Mouse (Mus musculus): ENCODE results near the gene Ube2q2. TPM values are rescaled to one million over a fixed set of nuclear protein-coding genes. Genes with fewer than 3 reads are reported as not detected.
A peak's percentile ranks its signal among the peaks of the same experiment; 100 is the strongest.
"Not testable (repeated sequence)": the region's sequence is repeated elsewhere in the genome, so short reads cannot be mapped to it uniquely, and the experiment has no call there.

Ube2q2 gene
- polyA plus RNA-seq, 1 experiment from 2014 or later: 47.7 TPM

DNA sequence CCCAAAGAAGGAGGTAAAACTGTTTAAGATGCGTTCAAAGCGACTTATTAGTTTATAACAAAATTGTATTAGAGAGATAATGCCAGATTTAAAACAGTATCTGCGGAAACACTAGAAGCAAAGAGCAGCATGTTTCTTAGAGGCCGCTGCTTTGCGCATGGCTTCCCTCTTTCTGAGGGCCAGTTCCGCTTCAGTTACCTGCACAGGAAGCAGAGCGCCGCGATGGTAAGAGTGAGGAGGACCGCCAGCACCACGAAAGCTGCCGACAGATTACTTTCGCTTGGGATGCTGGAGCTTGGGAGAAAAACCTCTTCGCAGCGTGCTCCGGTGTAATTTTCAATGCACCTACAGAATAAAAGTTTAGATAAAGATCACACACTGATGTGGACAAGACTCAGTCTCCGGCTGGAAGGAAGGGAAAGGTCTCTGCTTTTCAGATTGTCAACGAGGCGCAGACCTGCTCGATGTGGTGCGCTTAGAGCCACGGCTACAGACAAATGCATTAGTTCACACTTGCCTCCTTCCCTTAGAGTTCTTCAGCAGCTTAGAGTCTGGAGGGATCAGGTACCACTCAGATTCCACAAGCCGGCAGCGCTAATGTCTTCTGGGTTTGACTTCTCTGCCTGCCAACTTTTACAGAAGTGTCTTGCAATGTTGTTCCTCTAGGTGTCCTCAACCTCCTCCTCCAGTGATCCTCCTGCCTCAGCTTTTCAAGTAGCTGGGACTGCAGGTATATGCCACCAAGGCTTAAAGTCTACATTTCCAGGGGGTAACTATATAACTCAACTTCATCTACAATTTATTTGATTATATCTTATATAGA lies 93.4 kb downstream of the Ube2q2 start:
- Histone ChIP-seq H3K4me1 (replicated peaks; ENCODE audit: control insufficient read depth, insufficient read depth, low read length) (no peaks in the 10 kb centered on the region), H3K36me3 (ENCODE audit: control insufficient read depth, insufficient read depth, low read length) (no peaks in the 10 kb centered on the region), H3K27me3 (ENCODE audit: control insufficient read depth, insufficient read depth, low read length) (no peaks in the 10 kb centered on the region), H3K9me3 (ENCODE audit: control insufficient read depth, low read length) (no peaks in the 10 kb centered on the region), H3K4me3 (ENCODE audit: low read depth, low read length) (no peak overlapping the region), H3K27ac (ENCODE audit: low read depth, low read length) (no peak overlapping the region), H3K9ac (ENCODE audit: low read depth, low read length) (no peak overlapping the region), H3K4me2 (replicated peaks; ENCODE audit: low read depth, low read length) (peak overlapping the region; percentile 42)
- ATAC-seq (ENCODE audit: low FRiP score) (no peak), DNase-seq (ENCODE audit: low spot score) (peak; percentile 22)
- 38% methylated on average over 24 of the region's 24 CpGs for WGBS

- DNase-seq (ENCODE audit: low spot score) (no peak), ATAC-seq (ENCODE audit: low FRiP score) (no peak)
- Histone ChIP-seq H3K27me3 (ENCODE audit: control insufficient read depth, insufficient read depth, low read length) (no peaks in the 10 kb centered on the region), H3K4me2 (replicated peaks; ENCODE audit: low read depth, low read length) (no peak overlapping the region), H3K36me3 (ENCODE audit: control insufficient read depth, insufficient read depth, low read length) (no peaks in the 10 kb centered on the region), H3K4me3 (ENCODE audit: low read depth, low read length) (no peak overlapping the region), H3K27ac (ENCODE audit: low read depth, low read length) (no peak overlapping the region), H3K9ac (ENCODE audit: low read depth, low read length) (no peak overlapping the region), H3K4me1 (replicated peaks; ENCODE audit: control insufficient read depth, insufficient read depth, low read length) (no peaks in the 10 kb centered on the region), H3K9me3 (ENCODE audit: control insufficient read depth, low read length) (no peaks in the 10 kb centered on the region)
- WGBS: 85% methylated on average over 3 of the region's 3 CpGs
Measured at GRCm38 (mm10) chr9:55243280-55243679, 94.6 kb downstream of the Ube2q2 start.

DNA sequence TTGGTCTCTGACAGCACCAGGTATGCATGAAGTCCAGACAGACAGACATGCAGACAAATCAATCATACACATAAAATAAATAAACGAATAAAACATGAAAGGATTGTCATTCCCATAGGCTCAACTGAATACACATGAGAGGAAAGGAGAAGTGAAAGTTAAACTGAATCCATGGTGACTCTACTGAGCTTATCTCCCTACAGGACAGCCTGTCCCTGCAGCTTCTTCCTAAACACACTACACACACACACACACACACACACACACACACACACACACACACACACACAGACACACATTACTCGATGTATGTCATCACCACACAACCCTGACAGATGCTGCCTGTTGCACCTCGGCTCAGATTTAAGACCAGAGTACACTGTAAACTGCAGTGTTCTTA lies 95.4 kb downstream of the Ube2q2 start:
- ATAC-seq (ENCODE audit: low FRiP score): no peak
- WGBS: 82% methylated on average over 3 of the region's 3 CpGs
- no peaks in the 10 kb centered on the region for H3K9me3 ChIP-seq (ENCODE audit: control insufficient read depth, low read length)

GRCm38 (mm10) chr9:55245057-55245750 lies 96.5 kb downstream of the Ube2q2 start:
- H3K9ac ChIP-seq (ENCODE audit: low read depth, low read length); DNase-seq (ENCODE audit: low spot score); H3K4me3 ChIP-seq (ENCODE audit: low read depth, low read length); H3K9me3 ChIP-seq (ENCODE audit: control insufficient read depth, low read length); H3K27ac ChIP-seq (ENCODE audit: low read depth, low read length); H3K36me3 ChIP-seq (ENCODE audit: control insufficient read depth, insufficient read depth, low read length); H3K27me3 ChIP-seq (ENCODE audit: control insufficient read depth, insufficient read depth, low read length); H3K4me2 ChIP-seq (replicated peaks; ENCODE audit: low read depth, low read length); ATAC-seq (ENCODE audit: low FRiP score); H3K4me1 ChIP-seq (replicated peaks; ENCODE audit: control insufficient read depth, insufficient read depth, low read length): not testable (repeated sequence)
- WGBS: 96% methylated on average over 1 of the region's 1 CpGs

More for the DNA sequence above, 95.4 kb downstream of the Ube2q2 start:
- H3K36me3 ChIP-seq (ENCODE audit: control insufficient read depth, insufficient read depth, low read length): no peaks in the 10 kb centered on the region
- no peaks in the 10 kb centered on the region for H3K4me1 ChIP-seq (replicated peaks; ENCODE audit: control insufficient read depth, insufficient read depth, low read length)
- no peak for DNase-seq (ENCODE audit: low spot score)
- H3K9ac ChIP-seq (ENCODE audit: low read depth, low read length): no peak overlapping the region
- no peak overlapping the region for H3K4me2 ChIP-seq (replicated peaks; ENCODE audit: low read depth, low read length)
- no peak overlapping the region for H3K27ac ChIP-seq (ENCODE audit: low read depth, low read length)
- no peaks in the 10 kb centered on the region for H3K27me3 ChIP-seq (ENCODE audit: control insufficient read depth, insufficient read depth, low read length)
- H3K4me3 ChIP-seq (ENCODE audit: low read depth, low read length): no peak overlapping the region

DNA sequence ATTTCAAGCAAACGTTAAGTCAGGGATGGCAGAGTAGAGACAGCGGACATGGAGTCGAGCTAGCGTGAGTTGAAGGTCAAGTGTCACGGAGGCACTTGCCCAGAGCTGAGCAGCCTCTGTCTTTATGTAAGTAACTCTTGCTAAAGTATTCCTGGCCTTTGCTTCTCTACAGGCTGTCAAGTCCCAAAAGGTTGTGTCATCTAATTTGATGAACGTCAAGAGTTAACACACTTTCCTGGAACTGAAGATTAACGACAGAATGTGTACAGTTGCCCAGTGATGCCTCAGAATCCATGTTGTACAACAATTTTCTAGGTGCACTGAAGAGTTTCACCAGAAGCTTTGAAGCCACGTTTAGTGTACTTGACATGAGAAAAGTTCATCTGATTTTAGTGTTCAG lies 97.8 kb downstream of the Ube2q2 start:
- H3K27ac ChIP-seq (ENCODE audit: low read depth, low read length): no peak overlapping the region
- H3K27me3 ChIP-seq (ENCODE audit: control insufficient read depth, insufficient read depth, low read length): no peaks in the 10 kb centered on the region
- no peak for ATAC-seq (ENCODE audit: low FRiP score)
- H3K4me3 ChIP-seq (ENCODE audit: low read depth, low read length): no peak overlapping the region
- no peaks in the 10 kb centered on the region for H3K4me1 ChIP-seq (replicated peaks; ENCODE audit: control insufficient read depth, insufficient read depth, low read length)
- 75% methylated on average over 8 of the region's 8 CpGs for WGBS
- DNase-seq (ENCODE audit: low spot score): no peak
- H3K36me3 ChIP-seq (ENCODE audit: control insufficient read depth, insufficient read depth, low read length): no peaks in the 10 kb centered on the region
- H3K4me2 ChIP-seq (replicated peaks; ENCODE audit: low read depth, low read length): no peak overlapping the region
- no peak overlapping the region for H3K9ac ChIP-seq (ENCODE audit: low read depth, low read length)
- no peaks in the 10 kb centered on the region for H3K9me3 ChIP-seq (ENCODE audit: control insufficient read depth, low read length)

DNA sequence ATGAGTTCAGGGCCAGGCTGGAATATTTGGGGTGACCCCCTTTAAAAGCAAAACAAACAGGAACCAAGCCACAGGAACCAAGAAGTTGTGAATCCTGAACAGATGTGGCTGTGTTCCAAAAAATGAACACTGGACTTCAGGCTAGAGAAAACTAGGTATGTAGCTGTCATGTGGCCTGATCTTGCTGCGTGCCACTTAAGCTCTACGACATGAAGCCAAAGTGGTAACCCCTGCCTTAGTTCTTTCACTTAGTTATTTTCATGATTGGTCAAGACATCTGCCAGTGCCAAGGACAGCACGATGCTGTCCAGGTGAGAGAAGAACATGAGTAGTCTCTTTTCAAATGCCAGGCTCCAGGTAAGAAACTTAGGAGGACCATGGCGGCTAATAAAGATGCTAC lies 98.3 kb downstream of the Ube2q2 start:
- DNase-seq (ENCODE audit: low spot score) (no peak), ATAC-seq (ENCODE audit: low FRiP score) (no peak)
- no peak overlapping the region for H3K4me3 ChIP-seq (ENCODE audit: low read depth, low read length)
- no peaks in the 10 kb centered on the region for H3K27me3 ChIP-seq (ENCODE audit: control insufficient read depth, insufficient read depth, low read length)
- H3K27ac ChIP-seq (ENCODE audit: low read depth, low read length): no peak overlapping the region
- H3K36me3 ChIP-seq (ENCODE audit: control insufficient read depth, insufficient read depth, low read length): no peaks in the 10 kb centered on the region
- no peaks in the 10 kb centered on the region for H3K4me1 ChIP-seq (replicated peaks; ENCODE audit: control insufficient read depth, insufficient read depth, low read length)
- no peak overlapping the region for H3K4me2 ChIP-seq (replicated peaks; ENCODE audit: low read depth, low read length)
- H3K9me3 ChIP-seq (ENCODE audit: control insufficient read depth, low read length): no peaks in the 10 kb centered on the region
- 93% methylated on average over 4 of the region's 4 CpGs for WGBS
- H3K9ac ChIP-seq (ENCODE audit: low read depth, low read length): no peak overlapping the region

DNA sequence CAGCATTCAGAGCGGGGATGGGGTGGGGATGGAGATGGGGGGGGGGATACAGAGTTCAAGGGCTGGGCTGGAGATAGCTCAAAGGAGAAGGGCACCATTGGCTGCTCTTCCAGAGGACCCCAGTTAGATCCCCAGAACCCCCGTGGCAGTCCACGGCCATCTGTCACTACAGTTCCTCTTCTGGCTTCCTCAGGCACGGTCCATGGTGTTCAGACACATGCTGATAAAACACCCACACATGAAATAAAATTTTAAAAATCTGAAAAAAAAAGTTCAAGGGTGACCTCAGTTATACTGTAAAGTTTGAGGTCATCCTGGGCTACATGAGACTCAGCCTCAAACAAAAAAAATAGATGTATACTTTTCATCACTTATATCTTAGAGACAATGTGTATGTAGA lies 99.8 kb downstream of the Ube2q2 start:
- DNase-seq (ENCODE audit: low spot score): no peak
- Histone ChIP-seq H3K36me3 (ENCODE audit: control insufficient read depth, insufficient read depth, low read length) (no peaks in the 10 kb centered on the region), H3K4me2 (replicated peaks; ENCODE audit: low read depth, low read length) (no peak overlapping the region), H3K27ac (ENCODE audit: low read depth, low read length) (no peak overlapping the region), H3K9me3 (ENCODE audit: control insufficient read depth, low read length) (no peaks in the 10 kb centered on the region), H3K9ac (ENCODE audit: low read depth, low read length) (no peak overlapping the region), H3K4me1 (replicated peaks; ENCODE audit: control insufficient read depth, insufficient read depth, low read length) (no peaks in the 10 kb centered on the region), H3K27me3 (ENCODE audit: control insufficient read depth, insufficient read depth, low read length) (no peaks in the 10 kb centered on the region), H3K4me3 (ENCODE audit: low read depth, low read length) (no peak overlapping the region)
- WGBS: 86% methylated on average over 4 of the region's 4 CpGs
- ATAC-seq (ENCODE audit: low FRiP score): no peak

DNA sequence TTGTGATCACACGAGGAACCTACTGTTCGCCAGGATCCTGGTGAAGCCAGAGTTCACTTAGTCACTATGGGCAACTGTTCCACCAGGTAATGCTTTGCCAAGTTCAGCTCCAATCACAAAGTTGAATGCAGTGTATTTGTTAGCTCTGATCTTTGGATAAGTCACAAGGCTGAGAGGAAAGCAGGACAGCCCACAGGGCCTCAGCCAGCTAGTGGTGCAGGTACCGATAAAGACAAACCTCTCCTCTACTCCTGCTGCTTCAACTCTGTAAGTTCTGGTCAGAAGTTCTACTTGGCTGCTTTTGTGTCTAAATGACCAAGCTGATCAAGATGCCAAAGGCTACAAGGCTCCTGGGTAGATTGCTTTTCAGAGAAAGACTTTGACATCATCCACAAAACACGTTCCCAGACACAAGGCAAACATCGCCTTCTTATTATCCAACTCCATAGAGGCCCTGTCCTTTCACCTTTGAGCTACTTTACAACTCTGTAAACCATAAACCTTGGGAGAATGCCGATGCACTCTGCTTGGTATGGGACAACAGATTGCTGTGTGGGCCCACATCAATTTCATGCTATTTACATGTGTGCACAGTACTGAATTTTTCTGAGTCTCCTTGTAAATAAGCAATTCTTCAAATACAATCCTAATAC lies 102.1 kb downstream of the Ube2q2 start:
- no peak for DNase-seq (ENCODE audit: low spot score)
- Histone ChIP-seq H3K36me3 (ENCODE audit: control insufficient read depth, insufficient read depth, low read length) (no peaks in the 10 kb centered on the region), H3K9ac (ENCODE audit: low read depth, low read length) (no peak overlapping the region), H3K9me3 (ENCODE audit: control insufficient read depth, low read length) (no peaks in the 10 kb centered on the region), H3K4me3 (ENCODE audit: low read depth, low read length) (no peak overlapping the region), H3K4me2 (replicated peaks; ENCODE audit: low read depth, low read length) (no peak overlapping the region), H3K27me3 (ENCODE audit: control insufficient read depth, insufficient read depth, low read length) (no peaks in the 10 kb centered on the region), H3K27ac (ENCODE audit: low read depth, low read length) (no peak overlapping the region), H3K4me1 (replicated peaks; ENCODE audit: control insufficient read depth, insufficient read depth, low read length) (no peaks in the 10 kb centered on the region)
- WGBS: 86% methylated on average over 6 of the region's 6 CpGs
- ATAC-seq (ENCODE audit: low FRiP score): no peak

Data from hindbrain, embryonic 11.5 days (tissue).